Mouse (Mus musculus) natural killer cell, adult 2 months (primary cell): ENCODE measurements around the gene Gm21783.
"Not testable (repeated sequence)": the region's sequence is repeated elsewhere in the genome, so short reads cannot be mapped to it uniquely, and the experiment has no call there.

Experiments
- DNase-seq, 2 experiments: peaks; one replicate each; pipeline ENCODE4 v3.0.0; 2022; ENCODE audit warnings: low spot score in 2 of 2

Gene Gm21783

DNA sequence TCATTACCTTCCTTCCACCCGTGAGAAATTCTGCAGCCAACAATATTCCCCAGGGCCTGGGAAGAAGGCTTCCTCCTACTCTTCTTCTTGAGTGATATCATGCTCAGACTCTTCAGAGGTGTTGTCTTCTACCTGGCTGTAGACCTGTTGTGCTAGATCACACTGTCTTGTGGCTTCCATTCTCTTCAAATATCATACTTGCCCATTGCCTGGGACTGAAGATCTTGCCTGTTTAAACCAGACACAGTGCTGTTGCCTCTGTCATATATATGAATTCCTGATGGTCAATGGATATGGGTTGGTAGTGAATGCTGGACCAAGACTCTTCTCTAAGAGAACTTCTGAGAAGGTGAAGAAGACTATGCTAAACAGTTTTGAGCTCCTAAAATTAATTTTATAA lies at the start of gene Gm21783:
Gm21783 (minus strand) TSS at position 101 of the 400 bp plus-strand sequence.
- not testable (repeated sequence) for DNase-seq
